Mouse (Mus musculus) embryonic fibroblast, embryonic 13.5 days (primary cell): ENCODE data around the gene Tle4. TPM values are rescaled to one million over a fixed set of nuclear protein-coding genes. Genes with fewer than 3 reads are reported as not detected.

ENCODE experiments used
- H3K27ac ChIP-seq: 2 replicates; pipeline ENCODE4 v1.5.1; 2012; ENCODE audit warnings: low read length, control low read depth, inconsistent platforms; ENCODE audit not compliant: insufficient read depth
- H3K4me1 ChIP-seq: 2 replicates; pipeline ENCODE4 v1.6.1; 2011; ENCODE audit warnings: low read length; ENCODE audit not compliant: control insufficient read depth, insufficient read depth
- H3K4me3 ChIP-seq: 2 replicates; pipeline ENCODE4 v1.5.1; 2011; ENCODE audit warnings: mild to moderate bottlenecking, control low read depth, low read length; ENCODE audit not compliant: insufficient read depth
- CTCF ChIP-seq: IDR thresholded peaks from 2 replicates; pipeline ENCODE4 v1.5.1; 2011; ENCODE audit warnings: mild to moderate bottlenecking, control low read depth, low read length, moderate library complexity, borderline replicate concordance; ENCODE audit not compliant: insufficient read depth
- POLR2A ChIP-seq: IDR thresholded peaks from 2 replicates; pipeline ENCODE4 v1.6.1; 2011; ENCODE audit warnings: low read depth, mild to moderate bottlenecking, control low read depth, low read length, moderate library complexity
- polyA plus RNA-seq: library from polyadenylated mRNA; stranded (reverse); fragments of >200 nt; gene quantifications from 2 replicates; pipeline ENCODE4 v1.2.4, GENCODE M21; 2011; ENCODE audit warnings: low read depth; ENCODE audit not compliant: missing spikeins, insufficient read length

Tle4 gene
- polyA plus RNA-seq, 1 experiment: 7.1 TPM

DNA sequence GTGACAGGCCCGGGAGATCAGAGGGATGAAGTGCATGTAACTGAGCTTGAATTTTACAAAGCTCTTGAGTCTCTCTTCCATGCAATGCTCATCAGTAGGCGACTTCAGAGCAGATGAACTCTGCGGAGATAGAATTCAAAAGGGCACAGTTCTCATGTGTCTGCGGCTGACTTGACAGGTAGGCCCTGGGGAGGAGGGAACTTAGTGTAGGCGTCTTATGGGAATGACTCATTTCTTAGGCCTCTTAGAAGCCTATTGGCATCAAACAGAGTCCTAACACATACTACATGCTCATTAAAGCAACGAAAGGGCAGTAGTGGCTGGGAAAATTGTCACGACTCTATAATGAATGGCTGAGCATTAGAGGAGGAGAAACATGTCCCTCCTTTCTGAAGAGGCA lies 160.6 kb downstream of the Tle4 start:
- H3K4me3 ChIP-seq: no peak overlapping the region
- no peak overlapping the region for H3K27ac ChIP-seq
- TF ChIP-seq POLR2A (no peak), CTCF (no peak)
- H3K4me1 ChIP-seq: no peaks in the 10 kb centered on the region

GRCm38 (mm10) chr19:14436567-14436966 lies 161.3 kb downstream of the Tle4 start:
- Histone ChIP-seq H3K27ac (no peak overlapping the region), H3K4me3 (no peak overlapping the region), H3K4me1 (no peaks in the 10 kb centered on the region)
- TF ChIP-seq POLR2A: no peak
- TF ChIP-seq CTCF: no peak

DNA sequence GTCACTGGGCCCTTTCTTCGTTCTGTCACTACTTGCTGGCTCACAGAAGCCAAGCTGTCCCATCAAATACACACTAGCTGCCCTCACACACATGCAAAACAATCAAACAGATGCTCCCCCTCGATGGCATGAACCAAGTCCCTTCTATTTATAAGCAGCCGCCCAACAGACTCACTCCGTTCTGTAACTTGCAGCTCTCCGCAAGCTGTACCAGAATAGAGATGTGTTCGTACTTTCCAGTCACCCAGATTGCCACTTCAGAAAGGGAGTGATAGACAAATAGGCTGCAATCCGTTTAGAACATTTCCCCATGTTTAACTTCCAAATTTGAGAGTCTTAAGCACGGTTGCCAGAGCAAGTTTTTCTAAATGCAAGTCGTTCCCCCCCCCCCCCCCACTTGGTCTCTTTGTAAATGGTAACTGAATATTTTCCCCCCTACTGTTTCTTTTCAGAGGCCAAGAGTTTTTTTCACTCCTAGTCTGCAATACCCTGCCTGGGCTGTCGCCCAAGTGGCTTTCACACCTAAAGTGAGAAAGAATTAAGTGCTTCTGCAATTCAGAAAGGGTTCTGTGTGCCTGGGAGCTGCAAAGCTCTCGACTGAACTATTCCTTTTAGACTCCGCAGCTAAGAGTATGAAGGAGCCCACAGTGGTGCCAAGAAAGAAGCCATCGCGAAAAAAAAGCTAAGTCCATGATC lies 162.0 kb downstream of the Tle4 start:
- TF ChIP-seq POLR2A: no peak
- no peak for TF ChIP-seq CTCF
- Histone ChIP-seq H3K27ac (no peak overlapping the region), H3K4me3 (no peak overlapping the region), H3K4me1 (no peaks in the 10 kb centered on the region)

- Histone ChIP-seq H3K4me1 (no peaks in the 10 kb centered on the region), H3K4me3 (no peak overlapping the region), H3K27ac (no peak overlapping the region)
- no peak for TF ChIP-seq POLR2A
- no peak for TF ChIP-seq CTCF
These were observed 164.0 kb downstream of the Tle4 start for GRCm38 (mm10) chr19:14433900-14434299.

GRCm38 (mm10) chr19:14432436-14432835 lies 165.4 kb downstream of the Tle4 start:
- Histone ChIP-seq H3K4me3 (no peak overlapping the region), H3K27ac (no peak overlapping the region), H3K4me1 (no peaks in the 10 kb centered on the region)
- TF ChIP-seq POLR2A: no peak
- TF ChIP-seq CTCF: no peak

- TF ChIP-seq CTCF (no peak), POLR2A (no peak)
- H3K27ac ChIP-seq: no peak overlapping the region
- H3K4me3 ChIP-seq: no peak overlapping the region
- no peaks in the 10 kb centered on the region for H3K4me1 ChIP-seq
These were observed 170.9 kb downstream of the Tle4 start for GRCm38 (mm10) chr19:14426920-14427319.

- Histone ChIP-seq H3K4me3 (no peak overlapping the region), H3K4me1 (no peaks in the 10 kb centered on the region), H3K27ac (no peak overlapping the region)
- TF ChIP-seq CTCF (no peak), POLR2A (no peak)
These were observed 171.5 kb downstream of the Tle4 start for GRCm38 (mm10) chr19:14426244-14426868.

GRCm38 (mm10) chr19:14425122-14425521 lies 172.7 kb downstream of the Tle4 start:
- no peaks in the 10 kb centered on the region for H3K4me1 ChIP-seq
- H3K27ac ChIP-seq: no peak overlapping the region
- TF ChIP-seq POLR2A (no peak), CTCF (no peak)
- no peak overlapping the region for H3K4me3 ChIP-seq

DNA sequence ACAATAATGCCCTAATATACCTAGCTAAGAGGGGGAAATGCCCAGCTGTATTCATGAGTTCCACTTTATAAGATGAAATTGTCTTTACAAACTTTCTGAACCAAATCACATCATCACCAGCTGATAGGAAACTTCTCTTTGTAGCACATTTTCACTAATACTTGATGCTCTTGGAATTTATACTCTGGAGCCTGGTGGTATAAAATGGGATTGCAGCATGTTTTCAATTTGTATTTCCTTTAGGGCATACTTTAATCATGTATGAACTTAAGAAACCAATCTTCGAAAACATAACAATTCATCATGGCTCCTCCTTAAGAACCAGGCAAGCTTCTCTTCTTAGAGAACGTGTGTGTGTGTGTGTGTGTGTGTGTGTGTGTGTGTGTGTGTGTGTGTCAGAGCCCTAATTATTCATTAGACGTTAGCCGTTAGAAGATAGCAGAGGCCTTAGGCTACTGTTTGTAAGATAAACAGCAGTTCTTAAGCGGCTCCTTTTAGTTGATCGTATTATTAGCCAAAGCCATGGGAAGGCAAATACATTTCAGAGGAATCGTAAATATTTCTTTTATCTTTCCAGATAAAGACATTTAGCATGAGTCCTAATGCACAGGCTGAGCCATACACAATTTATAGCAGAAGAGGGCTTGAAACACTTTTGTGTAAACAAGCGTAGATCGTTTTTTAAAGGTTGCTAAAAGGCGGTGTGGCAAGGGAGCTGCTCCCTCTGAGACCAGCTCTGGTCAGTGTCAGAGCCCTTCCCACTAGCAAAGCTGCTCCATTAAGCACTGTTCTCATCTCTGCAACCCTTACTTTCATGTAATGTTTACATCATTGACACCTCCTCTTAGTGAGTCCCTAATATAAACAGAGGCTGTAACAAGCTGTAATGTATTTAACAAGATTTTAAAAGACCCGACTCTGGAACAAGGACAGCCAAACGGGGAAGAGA lies 173.6 kb downstream of the Tle4 start:
- no peak for TF ChIP-seq CTCF
- TF ChIP-seq POLR2A: no peak
- Histone ChIP-seq H3K4me3 (no peak overlapping the region), H3K4me1 (no peaks in the 10 kb centered on the region), H3K27ac (no peak overlapping the region)
